Mouse (Mus musculus) liver, embryonic 18 days (tissue): ENCODE measurements around the gene 4930432M17Rik. TPM values are rescaled to one million over a fixed set of nuclear protein-coding genes. Genes with fewer than 3 reads are reported as not detected.

Source experiments
- polyA plus RNA-seq: library from polyadenylated mRNA; depleted of rRNA; stranded (reverse); fragments of >200 nt; gene quantifications from 2 replicates; pipeline ENCODE4 v1.2.3, GENCODE M21; 2012; rRNA removed

The 4930432M17Rik gene
- polyA plus RNA-seq, result not detected in 2 replicates

GRCm38 (mm10) chr3:121670462-121670861 lies at the start of gene 4930432M17Rik:
4930432M17Rik (plus strand) TSS chr3:121670762.

GRCm38 (mm10) chr3:121722971-121723844 lies 52.6 kb downstream of the 4930432M17Rik start, which contains the start of gene F3:
F3 (plus strand) TSS chr3:121723537.

Other genes starting within 250 kb of the 4930432M17Rik start
- gene Cnn3, start 244.3 kb upstream of the 4930432M17Rik start, polyA plus RNA-seq, result 93.9 and 103 TPM in 2 replicates
- 13.3 and 14.8 TPM in 2 replicates for gene Slc44a3, start 138.4 kb upstream of the 4930432M17Rik start, polyA plus RNA-seq
- gene F3, start 52.8 kb downstream of the 4930432M17Rik start, polyA plus RNA-seq, result 0.95 and 1.2 TPM in 2 replicates
- gene Abcd3, start 144.5 kb downstream of the 4930432M17Rik start, polyA plus RNA-seq, result 14.3 and 19.8 TPM in 2 replicates